Comparison of ENCODE assay signal across 13 mouse cellular contexts in the genomic region with DNA sequence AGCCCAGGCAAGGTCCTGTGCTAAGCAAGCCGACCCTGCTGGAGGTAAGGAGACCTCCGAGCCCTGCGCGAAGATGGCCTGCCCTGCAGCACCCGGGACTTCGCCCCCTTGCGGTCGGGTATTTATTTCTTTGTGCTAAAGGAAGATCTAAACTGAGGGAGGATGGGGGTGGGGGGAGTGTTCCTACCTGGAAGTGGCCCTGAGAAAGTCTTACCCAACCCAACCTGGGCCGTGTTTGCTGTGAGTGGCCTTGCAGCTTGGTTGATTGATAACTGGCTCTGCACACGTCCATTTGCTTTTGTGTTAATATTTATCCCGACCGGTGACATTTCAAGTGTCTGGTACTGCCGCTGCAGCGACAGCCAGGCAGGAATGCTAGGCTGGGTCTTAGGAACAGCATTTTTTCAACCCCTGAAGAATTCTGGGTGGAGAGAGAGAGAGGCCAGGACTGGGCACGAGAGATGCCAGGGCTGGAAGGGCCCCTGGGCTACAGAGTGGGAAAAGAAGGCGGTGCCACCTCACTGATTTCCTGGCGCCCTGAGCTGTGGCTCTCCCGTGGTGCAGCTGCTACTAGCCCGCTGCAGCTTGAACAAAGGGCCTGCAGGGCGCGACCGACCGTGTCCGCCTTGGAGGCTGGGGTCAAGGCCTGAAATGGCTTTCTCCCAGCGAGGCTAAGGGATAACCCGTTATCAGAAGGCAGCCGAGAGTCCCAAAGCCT. TPM values are rescaled to one million over a fixed set of nuclear protein-coding genes. Genes with fewer than 3 reads are reported as not detected.
DNase-seq lines count a peak whose midpoint lies in the region; ATAC-seq and TF ChIP-seq lines count a peak whose summit lies in the region.
"Had no signal": no experiment of that assay in that cellular context is flagged by ENCODE, and none has a peak within 500 bp of the region (broad histone marks: within the 10 kb centered on the region; RNA-seq: fewer than 3 reads in every experiment).

No protein-coding gene starts in this region.

- TF ChIP-seq CTCF in lung, embryonic 14.5 days (IDR thresholded peaks at IDR 0.05; ENCODE audit: low read depth) = peak; percentile 31; the same call in 1 of the 2 replicates
- no peak for TF ChIP-seq CTCF in lung, adult 2 months (IDR thresholded peaks at IDR 0.05; ENCODE audit: insufficient read depth, low read length)
- peak; percentile 35 for TF ChIP-seq CTCF in liver, embryonic 14.5 days (IDR thresholded peaks at IDR 0.05; ENCODE audit: low read depth)

- intact Hi-C loops in gastrocnemius, postnatal 14 days (cut with DNase I; ENCODE audit: low total_unique reads) = loop anchor here (10.0 kb wide), 1 partner anchor 722 kb away; no protein-coding TSS in a partner anchor

- H3K27ac ChIP-seq in lung, embryonic 14.5 days (ENCODE audit: low read depth) = no peak overlapping the region
- H3K27ac ChIP-seq in liver, embryonic 14.5 days = no peak overlapping the region
- H3K27ac ChIP-seq in stomach, embryonic 15.5 days = peak overlapping the region; percentile 67
- no peak overlapping the region for H3K27ac ChIP-seq in heart, embryonic 12.5 days (ENCODE audit: poor library complexity, severe bottlenecking)

- no peaks in the 10 kb centered on the region for H3K36me3 ChIP-seq in lung, embryonic 14.5 days (ENCODE audit: insufficient read depth)
- H3K36me3 ChIP-seq in liver, embryonic 14.5 days (replicated peaks; ENCODE audit: control insufficient read depth, insufficient read depth, low read depth) = no peaks in the 10 kb centered on the region
- H3K36me3 ChIP-seq in stomach, embryonic 15.5 days = no peaks in the 10 kb centered on the region
- no peaks in the 10 kb centered on the region for H3K36me3 ChIP-seq in heart, embryonic 12.5 days

- no peaks in the 10 kb centered on the region for H3K4me1 ChIP-seq in lung, embryonic 14.5 days (ENCODE audit: insufficient read depth)
- H3K4me1 ChIP-seq in lung, adult 2 months (ENCODE audit: control insufficient read depth, insufficient read depth, low read length) = peaks cover 14% of the 10 kb centered on the region
- 0 out of 4 replicates have a peak, but pooled peaks cover 0 to 2% of the 10 kb centered on the region in 2 experiments for H3K4me1 ChIP-seq in liver, embryonic 14.5 days (replicated peaks; ENCODE audit: control insufficient read depth in 2 of 2, insufficient read depth in 2 of 2, low read length in 1 of 2)
- H3K4me1 ChIP-seq in stomach, embryonic 15.5 days = peaks cover 26% of the 10 kb centered on the region
- peaks cover 22% of the 10 kb centered on the region for H3K4me1 ChIP-seq in heart, embryonic 12.5 days (replicated peaks)

- WGBS in lung, embryonic 14.5 days = 7% methylated on average over 27 of the region's 27 CpGs
- WGBS in lung, adult 2 months = 9% methylated on average over 27 of the region's 27 CpGs
- 10% methylated on average over 27 of the region's 27 CpGs for WGBS in liver, embryonic 14.5 days (ENCODE audit: insufficient replicate concordance)
- 5% methylated on average over 27 of the region's 27 CpGs for WGBS in stomach, embryonic 15.5 days
- 10% methylated on average over 27 of the region's 27 CpGs for WGBS in heart, embryonic 12.5 days

- peak; percentile 22; the same call in 1 of the 2 replicates for ATAC-seq in lung, embryonic 14.5 days (ENCODE audit: insufficient read depth)
- ATAC-seq in liver, embryonic 14.5 days (ENCODE audit: insufficient read depth) = peak; percentile 61
- ATAC-seq in stomach, embryonic 15.5 days (ENCODE audit: insufficient read depth, low FRiP score, low read depth) = peak; percentile 73
- no peak for ATAC-seq in heart, embryonic 12.5 days (ENCODE audit: insufficient number of reproducible peaks, low FRiP score)
- ATAC-seq: activated CD4-positive, CD25-positive, alpha-beta regulatory T cell, adult 4 months had no signal

- peaks cover 78% of the 10 kb centered on the region for H3K27me3 ChIP-seq in lung, embryonic 14.5 days (ENCODE audit: insufficient read depth, low read length)
- peaks cover 58% of the 10 kb centered on the region for H3K27me3 ChIP-seq in liver, embryonic 14.5 days (ENCODE audit: control insufficient read depth, insufficient read depth, low read length)
- peaks cover 71% of the 10 kb centered on the region for H3K27me3 ChIP-seq in stomach, embryonic 15.5 days (replicated peaks)
- peaks cover 84% of the 10 kb centered on the region for H3K27me3 ChIP-seq in heart, embryonic 12.5 days (replicated peaks)

- no peak overlapping the region for H3K4me3 ChIP-seq in lung, embryonic 14.5 days (ENCODE audit: low read depth, low read length)
- H3K4me3 ChIP-seq in lung, adult 2 months (replicated peaks; ENCODE audit: extremely low read depth, low read depth, low read length) = no peak overlapping the region
- no peak overlapping the region for H3K4me3 ChIP-seq in liver, embryonic 14.5 days (ENCODE audit: insufficient read depth in 1 of 2, low read depth in 2 of 2, low read length in 2 of 2)
- peak overlapping the region; percentile 19; the same call in 1 of the 2 replicates for H3K4me3 ChIP-seq in stomach, embryonic 15.5 days (replicated peaks)
- H3K4me3 ChIP-seq in heart, embryonic 12.5 days = no peak overlapping the region

- H3K9me3 ChIP-seq in lung, embryonic 14.5 days (ENCODE audit: low read depth, low read length) = no peaks in the 10 kb centered on the region
- H3K9me3 ChIP-seq in liver, embryonic 14.5 days (ENCODE audit: control insufficient read depth, low read length) = no peaks in the 10 kb centered on the region
- no peaks in the 10 kb centered on the region for H3K9me3 ChIP-seq in stomach, embryonic 15.5 days
- no peaks in the 10 kb centered on the region for H3K9me3 ChIP-seq in heart, embryonic 12.5 days (replicated peaks)

- 0 out of 2 replicates have a peak overlapping the region, but pooled peaks have one; percentile 7 for H3K4me2 ChIP-seq in lung, embryonic 14.5 days
- H3K4me2 ChIP-seq in liver, embryonic 14.5 days (ENCODE audit: low read depth) = peak overlapping the region; percentile 11
- H3K4me2 ChIP-seq in stomach, embryonic 15.5 days = peak overlapping the region; percentile 42
- H3K4me2 ChIP-seq in heart, embryonic 12.5 days = no peak overlapping the region

- no peak for TF ChIP-seq EP300 in liver, embryonic 14.5 days (IDR thresholded peaks at IDR 0.05; ENCODE audit: low read depth)

- H3K9ac ChIP-seq in lung, embryonic 14.5 days = no peak overlapping the region
- H3K9ac ChIP-seq in liver, embryonic 14.5 days (replicated peaks) = no peak overlapping the region
- H3K9ac ChIP-seq in stomach, embryonic 15.5 days = no peak overlapping the region
- H3K9ac ChIP-seq in heart, embryonic 12.5 days = no peak overlapping the region

- peak; percentile 44 for DNase-seq in lung, embryonic 14.5 days
- no peak for DNase-seq in lung, adult 2 months
- DNase-seq in kidney, adult 18-20 months = peak; percentile 50
- peak in 2 of 3 experiments; percentile 12 to 24 for DNase-seq in liver, embryonic 14.5 days (ENCODE audit: low read depth in 3 of 3, low spot score in 3 of 3)
- no peak for DNase-seq in gastrocnemius, postnatal 14 days
- no peak for DNase-seq in testis, postnatal 14 days (ENCODE audit: low spot score)
- DNase-seq: cerebellum, adult 18-20 months; gastrocnemius, postnatal 10 days had no signal

- TF ChIP-seq POLR2A in lung, adult 2 months (IDR thresholded peaks at IDR 0.05; ENCODE audit: borderline replicate concordance, extremely low read depth, low read depth, low read length) = no peak

RNA-seq across cellular contexts. Expression of gene Onecut1, which starts 5.0 kb away (rescaled TPM):
- not detected in 2 replicates for polyA plus RNA-seq in lung, embryonic 14.5 days (2014; fragmentation: Nextera tagmentation; extraction: Ambion mirVana)
- not detected in 2 replicates for polyA plus RNA-seq in lung, adult 2 months (2012; rRNA removed)
- polyA plus RNA-seq in liver, embryonic 14.5 days (2012; rRNA removed) = 0.84 and 1.1 TPM in 2 replicates
- 0.77 and 1.6 TPM in 2 replicates for polyA plus RNA-seq in liver, embryonic 14.5 days (2014; fragmentation: Nextera tagmentation; extraction: Ambion mirVana)
- polyA plus RNA-seq in stomach, embryonic 15.5 days (2015; fragmentation: Nextera tagmentation; extraction: Ambion mirVana) = 3.9 and 4.7 TPM in 2 replicates
- total RNA-seq in gastrocnemius, postnatal 14 days (2021) = not detected
- 0.05 TPM in 1 of 2 replicates, not detected in the other for polyA plus RNA-seq in heart, embryonic 12.5 days (2016; fragmentation: Nextera tagmentation; extraction: Ambion mirVana)
- total RNA-seq: gastrocnemius, postnatal 10 days; monocyte, adult 5-6 weeks had no signal
- polyA plus RNA-seq: activated CD4-positive, CD25-positive, alpha-beta regulatory T cell, adult 4 months; large intestine, adult 2 months had no signal

Comparison
In these comparisons a context has a peak if more than half of its experiments do, and no peak if none do; other contexts are left out.
1. DNase-seq: peak in lung, embryonic 14.5 days (single experiment), kidney, adult 18-20 months (single experiment) and liver, embryonic 14.5 days (2 of 3); none in lung, adult 2 months (single experiment), gastrocnemius, postnatal 14 days (single experiment) and testis, postnatal 14 days (single experiment).